Mouse (Mus musculus) brain, embryonic 14.5 days (tissue): ENCODE measurements around the gene Cpm. TPM values are rescaled to one million over a fixed set of nuclear protein-coding genes. Genes with fewer than 3 reads are reported as not detected.

Experiments used
- DNase-seq: peaks from one replicate; pipeline ENCODE4 v3.0.0-alpha.2; 2011; ENCODE audit warnings: low read depth
- CTCF ChIP-seq: fragments of 200-500 bp; IDR thresholded peaks from 2 replicates; pipeline ENCODE4 v1.5.1; 2012; ENCODE audit warnings: inconsistent platforms, mild to moderate bottlenecking, moderate library complexity, borderline replicate concordance; ENCODE audit not compliant: insufficient read depth, insufficient read length; ENCODE audit errors: extremely low read depth
- POLR2A ChIP-seq: fragments of 200-500 bp; IDR thresholded peaks from 2 replicates; pipeline ENCODE4 v1.6.1; 2012; ENCODE audit warnings: mild to moderate bottlenecking, inconsistent platforms, borderline replicate concordance; ENCODE audit not compliant: poor library complexity, insufficient read depth, insufficient read length, severe bottlenecking; ENCODE audit errors: extremely low read depth
- polyA plus RNA-seq: library from polyadenylated mRNA; depleted of rRNA; stranded (reverse); fragments of >200 nt; gene quantifications from 2 replicates; pipeline ENCODE4 v1.2.3, GENCODE M21; 2012

The Cpm gene
- polyA plus RNA-seq, 1 experiment, result 3.7 TPM

DNA sequence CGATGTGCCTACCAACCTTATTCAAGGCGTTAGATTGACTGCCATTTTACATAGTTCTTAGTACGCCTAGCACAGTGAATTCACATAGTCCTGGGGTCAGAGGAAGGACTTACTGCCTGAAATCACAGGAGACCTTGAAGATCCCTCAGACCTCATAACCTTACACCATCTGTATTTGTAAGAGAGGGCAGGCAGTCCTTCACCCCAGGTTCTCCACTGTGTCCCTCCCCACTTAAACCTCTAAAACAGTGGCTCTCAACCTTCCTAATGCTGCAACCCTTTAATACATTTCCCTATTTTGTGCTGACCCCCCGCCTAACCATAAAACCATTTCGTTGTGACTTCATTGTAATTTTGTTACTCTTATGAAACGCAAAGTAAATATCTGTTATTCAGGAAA, 1.4 kb upstream of the Cpm start:
- TF ChIP-seq CTCF (no peak), POLR2A (no peak)
- no peak for DNase-seq

DNA sequence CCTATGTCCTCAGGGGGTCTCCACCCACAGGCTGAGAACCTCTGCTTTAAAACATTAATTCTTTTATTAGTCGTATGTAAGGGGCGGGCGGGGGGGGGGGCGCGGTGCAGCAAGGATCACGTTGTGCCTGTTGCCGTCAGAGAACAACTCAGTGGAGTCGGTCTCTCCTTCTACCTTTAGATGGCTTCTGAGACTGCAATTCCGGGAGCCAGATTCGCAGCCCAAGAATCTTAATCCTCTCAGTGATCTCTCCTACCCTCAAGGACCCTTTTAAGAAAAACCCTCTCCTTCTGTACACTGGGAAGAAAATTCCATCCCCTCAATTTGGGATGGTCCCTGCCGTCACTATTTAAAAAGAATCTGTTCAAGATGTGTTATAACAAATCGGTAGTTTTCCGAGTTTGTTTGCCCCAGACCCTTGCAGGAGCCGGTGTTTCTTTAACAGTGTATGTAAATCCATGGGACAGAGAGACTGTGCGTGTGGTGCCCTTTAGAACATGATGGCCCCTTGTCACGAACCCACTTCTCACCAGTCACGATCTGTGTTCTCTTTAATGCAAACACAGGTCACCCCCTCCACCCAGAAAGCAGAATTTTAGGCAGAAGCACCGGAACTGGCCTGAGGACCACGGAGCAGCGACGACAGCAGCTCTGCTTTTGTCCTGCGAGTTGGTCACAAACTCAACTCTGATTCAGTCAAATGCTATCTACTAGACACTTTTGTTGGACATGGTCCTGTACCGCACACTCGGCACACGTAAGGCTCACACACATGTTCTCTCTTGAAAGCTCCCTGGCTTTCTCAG, 734 bp upstream of the Cpm start:
- TF ChIP-seq CTCF (no peak), POLR2A (no peak)
- no peak for DNase-seq

DNA sequence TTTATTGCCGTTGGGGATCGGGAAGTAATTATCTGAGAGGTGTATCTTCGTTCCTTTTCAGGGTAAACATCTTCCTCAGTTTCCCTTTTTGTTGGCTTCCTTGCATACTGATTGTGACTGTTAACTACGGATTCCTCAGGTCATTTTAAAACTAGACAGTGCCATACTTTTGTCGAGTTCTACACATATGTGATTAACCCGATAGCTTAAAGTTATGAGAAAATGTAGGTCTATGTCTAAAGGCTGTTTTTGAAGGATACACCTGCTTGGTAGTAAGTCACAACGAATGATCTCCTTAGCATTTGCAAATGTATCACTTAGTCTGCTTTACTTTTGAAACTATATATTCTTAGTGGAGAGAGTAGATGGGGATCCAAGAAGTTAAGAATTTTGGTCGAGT, 876 bp downstream of the Cpm start:
- DNase-seq, result no peak
- TF ChIP-seq CTCF (no peak), POLR2A (no peak)

DNA sequence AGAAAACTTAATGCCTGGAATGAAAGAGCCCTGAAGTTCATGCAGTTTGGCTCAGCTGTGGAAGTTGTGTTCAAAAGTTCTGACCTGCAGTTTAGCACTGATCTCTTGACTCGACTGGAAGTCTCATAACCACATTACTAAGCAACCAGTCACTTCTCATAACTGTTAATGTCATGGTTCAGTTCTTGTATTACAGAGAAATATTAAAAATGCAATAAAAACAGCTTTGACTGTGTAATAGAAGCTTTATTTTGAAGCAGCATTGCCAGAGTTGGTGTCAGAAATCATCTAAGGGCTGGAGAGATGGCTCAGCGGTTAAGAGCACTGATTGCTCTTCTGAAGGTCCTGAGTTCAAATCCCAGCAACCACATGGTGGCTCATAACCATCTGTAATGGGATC, 1.5 kb downstream of the Cpm start:
- no peak for TF ChIP-seq POLR2A
- no peak for TF ChIP-seq CTCF
- DNase-seq, result no peak

DNA sequence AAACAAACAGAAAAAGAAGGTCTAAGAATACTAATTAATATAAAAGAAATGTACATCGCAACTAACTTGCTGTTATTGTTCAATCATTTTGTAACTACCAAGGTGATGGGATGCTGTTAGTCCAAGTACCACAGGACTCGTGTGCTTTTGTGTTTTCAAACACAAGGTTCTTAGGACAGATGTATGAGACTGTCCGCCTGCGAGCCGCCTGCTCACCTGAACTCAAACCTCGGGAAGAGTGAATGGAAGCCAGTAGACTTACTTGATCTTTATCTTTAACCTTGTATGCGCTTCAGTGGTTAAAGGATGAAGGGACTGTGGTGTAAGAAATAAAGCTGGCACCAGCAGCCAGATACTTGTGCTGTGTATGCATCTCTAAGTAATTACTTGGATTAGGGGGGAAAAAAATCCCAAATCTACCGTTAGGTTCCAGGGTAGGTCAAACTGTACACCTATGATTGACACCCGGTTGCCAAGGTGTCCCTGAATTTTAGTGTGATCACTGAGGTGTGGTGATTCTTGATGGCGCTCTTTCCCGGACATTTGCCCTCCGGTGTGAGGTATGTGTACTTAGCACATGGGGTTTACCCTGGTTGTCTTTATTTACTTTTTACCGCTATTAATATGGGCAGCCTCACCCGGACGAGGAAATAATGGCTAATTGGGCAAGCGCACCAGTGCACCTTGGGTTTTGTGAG, 2.4 kb downstream of the Cpm start:
- DNase-seq, result no peak
- TF ChIP-seq POLR2A (no peak), CTCF (no peak)

DNA sequence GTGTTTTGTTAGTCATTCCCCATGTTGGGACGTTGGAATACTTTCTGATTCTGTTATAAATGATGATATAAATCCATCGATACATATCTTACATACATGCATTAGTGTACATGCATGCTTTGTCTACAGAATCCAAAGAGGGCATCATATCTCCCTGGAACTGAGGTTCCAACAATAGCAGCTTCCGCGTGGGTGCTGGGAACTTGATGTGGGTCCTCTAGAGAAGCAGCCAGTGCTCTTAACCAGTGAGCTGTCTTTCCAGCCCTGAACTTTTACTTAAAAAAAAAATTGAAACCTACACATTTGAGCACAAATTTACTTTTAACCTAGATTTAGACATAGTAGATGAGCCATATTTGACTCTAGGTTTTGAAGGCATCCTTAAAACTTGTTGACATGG, 3.1 kb downstream of the Cpm start:
- DNase-seq, result no peak
- TF ChIP-seq POLR2A (no peak), CTCF (no peak)

DNA sequence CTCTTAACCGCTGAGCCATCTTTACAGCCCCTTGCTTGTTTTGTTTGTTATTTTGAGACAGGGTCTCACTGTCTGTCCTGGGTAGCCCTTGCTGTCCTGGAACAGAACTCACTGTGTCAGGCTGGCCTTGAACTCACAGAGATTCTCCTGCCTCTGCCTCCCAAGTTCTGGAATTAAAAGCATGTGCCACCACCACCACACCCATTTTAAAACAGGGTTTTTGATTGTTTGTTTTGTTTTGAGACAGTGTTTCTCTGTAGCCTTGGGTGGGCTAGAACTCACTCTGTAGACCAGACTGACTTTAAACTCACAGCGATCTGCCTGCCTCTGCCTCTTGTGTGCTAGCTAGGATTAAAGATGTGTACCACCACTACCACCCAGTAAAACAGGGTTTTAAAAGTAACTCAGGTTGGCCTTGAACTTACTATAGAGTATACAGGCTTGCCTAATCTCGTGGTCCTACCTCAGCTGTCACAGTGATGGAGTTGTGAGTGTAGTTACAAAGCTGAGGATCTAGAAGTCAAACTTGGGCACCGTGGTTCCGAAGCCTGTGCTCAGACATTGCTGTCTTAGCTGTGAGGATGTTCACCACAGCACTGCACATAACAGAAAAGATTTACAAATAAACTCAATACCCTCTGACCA, 4.4 kb downstream of the Cpm start:
- TF ChIP-seq CTCF (no peak), POLR2A (no peak)

DNA sequence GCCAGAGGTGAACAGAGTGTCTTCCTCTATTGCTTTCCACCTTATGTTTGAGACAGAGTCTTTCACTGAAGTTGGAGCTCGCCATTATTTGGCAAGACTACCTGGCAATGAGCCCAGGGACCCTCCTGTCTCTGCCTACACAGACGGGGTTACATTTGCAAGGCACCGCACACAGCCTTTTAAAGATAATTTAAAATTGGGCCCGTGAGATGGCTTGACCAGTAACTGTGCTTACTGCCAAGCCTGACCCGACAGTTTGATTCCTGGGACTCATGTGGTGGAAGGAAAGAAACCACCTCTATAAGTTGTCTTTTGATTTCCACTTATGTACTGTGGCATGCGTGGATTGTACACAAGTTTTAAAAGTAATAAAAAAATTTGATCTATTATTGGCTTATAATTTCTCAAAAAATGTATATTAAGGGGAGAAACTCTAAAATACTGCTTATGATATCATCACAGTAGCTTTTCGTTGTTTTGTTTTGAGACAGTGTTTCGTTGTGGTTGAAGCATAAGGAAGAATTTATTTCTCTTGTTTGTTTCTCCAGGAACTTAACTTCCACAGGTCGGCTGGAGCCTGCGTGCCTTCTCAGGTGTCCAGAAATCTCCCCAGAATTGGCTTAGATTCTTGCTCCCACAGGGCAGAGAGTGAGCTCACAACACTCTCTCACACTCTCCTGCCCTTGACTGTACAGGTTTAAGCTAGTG, 5.2 kb downstream of the Cpm start:
- TF ChIP-seq POLR2A (no peak), CTCF (no peak)
- DNase-seq, result no peak

More for the DNA sequence above, 4.4 kb downstream of the Cpm start:
- DNase-seq, result no peak

DNA sequence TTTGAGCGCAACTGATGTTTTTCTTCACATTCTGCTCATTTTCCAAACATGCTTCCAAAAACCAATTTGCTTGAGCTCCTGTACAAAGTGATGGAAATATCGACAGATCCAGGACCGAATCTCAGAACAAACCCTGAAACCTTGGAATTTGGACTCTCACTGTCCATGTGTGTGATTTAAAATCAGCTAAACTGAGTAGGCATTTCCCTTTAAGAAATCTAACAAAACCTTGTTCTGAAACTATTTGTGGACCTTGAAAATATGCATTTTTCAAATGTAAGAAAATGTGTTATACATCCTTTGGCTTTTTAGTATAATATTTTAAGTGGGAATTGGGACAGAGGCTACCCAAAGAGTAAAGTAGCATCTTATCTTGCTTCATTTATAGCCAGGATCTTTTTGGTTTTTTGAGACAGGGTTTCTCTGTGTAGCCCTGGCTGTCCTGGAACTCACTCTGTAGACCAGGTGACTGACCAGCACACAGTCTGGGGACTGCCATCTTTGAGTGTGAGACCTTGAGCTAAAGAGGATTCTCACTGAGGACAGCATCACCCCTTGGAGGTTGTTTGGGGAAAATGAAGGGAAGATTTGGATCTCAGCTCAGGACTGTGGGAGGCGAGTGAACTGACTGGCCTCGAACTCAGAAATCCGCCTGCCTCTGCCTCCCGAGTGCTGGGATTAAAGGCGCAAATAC, 5.9 kb downstream of the Cpm start:
- no peak for TF ChIP-seq POLR2A
- TF ChIP-seq CTCF, result no peak
- DNase-seq, result no peak

DNA sequence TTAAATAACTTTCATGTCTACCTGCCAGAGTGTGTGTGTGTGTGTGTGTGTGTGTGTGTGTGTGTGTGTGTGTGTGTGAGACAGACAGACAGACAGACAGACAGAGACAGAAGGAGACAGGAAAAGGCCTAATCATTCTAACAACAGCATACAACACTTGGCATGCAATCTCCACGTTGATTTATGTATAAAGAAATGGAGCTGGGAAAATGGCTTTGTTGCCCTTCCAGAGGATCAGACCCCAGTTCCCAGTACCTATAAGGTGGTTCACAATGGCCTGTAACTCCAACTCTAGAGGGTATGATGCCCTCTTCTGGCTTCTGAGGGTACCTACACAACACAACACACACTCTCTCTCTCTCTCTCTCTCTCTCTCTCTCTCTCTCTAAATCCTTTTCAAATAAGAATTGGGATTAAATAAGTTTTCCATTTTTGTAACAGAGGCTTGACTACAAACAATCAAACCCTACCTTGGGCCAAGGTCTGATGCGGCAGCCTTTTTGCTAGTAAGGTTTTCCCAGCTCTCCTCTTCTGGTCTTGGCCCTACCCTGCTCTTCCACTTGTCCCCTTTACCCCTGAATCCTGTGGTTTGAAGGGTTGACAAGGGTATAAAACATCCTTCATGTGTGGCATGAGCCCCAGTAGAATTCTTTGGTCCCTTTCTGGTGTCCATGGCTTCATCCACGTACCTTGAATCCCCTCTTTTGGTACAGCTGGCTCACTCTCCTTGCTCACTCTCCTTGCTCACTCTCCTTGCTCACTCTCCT, 6.7 kb downstream of the Cpm start:
- TF ChIP-seq POLR2A, result no peak
- TF ChIP-seq CTCF, result no peak
- no peak for DNase-seq
